Mouse (Mus musculus): ENCODE measurements around the gene Zbtb3. TPM values are rescaled to one million over a fixed set of nuclear protein-coding genes. Genes with fewer than 3 reads are reported as not detected.

Gene Zbtb3
- polyA plus RNA-seq, 1 experiment from 2014 or later = 2.6 TPM

DNA sequence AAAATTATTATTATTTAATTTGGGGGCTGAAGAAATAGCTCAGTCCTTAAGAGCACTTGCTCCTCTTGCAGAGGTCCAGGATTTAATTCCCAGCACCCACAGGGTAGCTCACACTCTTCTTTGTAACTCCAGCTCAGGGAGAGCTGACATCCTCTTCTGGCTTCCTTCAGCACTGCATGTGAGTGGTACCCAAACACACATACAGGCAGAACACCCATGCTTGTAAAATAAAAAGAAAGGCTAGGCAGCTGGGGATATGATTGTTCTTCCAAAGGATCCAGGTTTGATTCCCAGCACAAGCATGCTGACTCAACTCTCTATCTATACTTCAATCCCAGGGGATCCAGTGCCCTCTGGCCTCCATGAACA lies 3.4 kb upstream of the Zbtb3 start:
- H3K36me3 ChIP-seq (ENCODE audit: insufficient read depth, low read length) = peaks cover 8% of the 10 kb centered on the region; the same call in 1 of the 2 replicates
- no peaks in the 10 kb centered on the region for H3K9me3 ChIP-seq (ENCODE audit: low read length)
- peaks cover 10% of the 10 kb centered on the region for H3K4me1 ChIP-seq (ENCODE audit: insufficient read depth, low read depth, low read length)
- ATAC-seq (no peak), DNase-seq (ENCODE audit: low spot score) (no peak)
- TF ChIP-seq EP300 (IDR thresholded peaks at IDR 0.05) = no peak
- 0 out of 2 replicates have a peak, but pooled peaks have one; percentile 9 for TF ChIP-seq CTCF (IDR thresholded peaks at IDR 0.05)
- H3K4me2 ChIP-seq (replicated peaks; ENCODE audit: low read depth, low read length) = peak overlapping the region; percentile 86; the same call in 1 of the 2 replicates
- H3K9ac ChIP-seq (replicated peaks; ENCODE audit: low read depth) = no peak overlapping the region
- H3K27me3 ChIP-seq (replicated peaks; ENCODE audit: insufficient read depth, low read length) = no peaks in the 10 kb centered on the region
- no peak overlapping the region for H3K27ac ChIP-seq (ENCODE audit: low read length)
- H3K4me3 ChIP-seq (ENCODE audit: low read depth, low read length) = peak overlapping the region; percentile 67

GRCm38 (mm10) chr19:8803204-8803780 lies 937 bp downstream of the Zbtb3 start:
- Histone ChIP-seq H3K4me2 (replicated peaks; ENCODE audit: low read depth, low read length) (peak overlapping the region; percentile 53; the same call in 1 of the 2 replicates), H3K27me3 (replicated peaks; ENCODE audit: insufficient read depth, low read length) (no peaks in the 10 kb centered on the region), H3K27ac (ENCODE audit: low read length) (0 out of 2 replicates have a peak overlapping the region, but pooled peaks have one; percentile 64), H3K4me3 (ENCODE audit: low read depth, low read length) (0 out of 2 replicates have a peak overlapping the region, but pooled peaks have one; percentile 55), H3K4me1 (ENCODE audit: insufficient read depth, low read depth, low read length) (peaks cover 4% of the 10 kb centered on the region; the same call in 1 of the 2 replicates), H3K9ac (replicated peaks; ENCODE audit: low read depth) (no peak overlapping the region), H3K9me3 (ENCODE audit: low read length) (no peaks in the 10 kb centered on the region), H3K36me3 (ENCODE audit: insufficient read depth, low read length) (peaks cover 6% of the 10 kb centered on the region; the same call in 1 of the 2 replicates)
- 84% methylated on average over 9 of the region's 9 CpGs for whole genome bisulfite sequencing
- DNase-seq (ENCODE audit: low spot score) (no peak), ATAC-seq (no peak)
- no peak for TF ChIP-seq EP300 (IDR thresholded peaks at IDR 0.05)
- no peak for TF ChIP-seq CTCF (IDR thresholded peaks at IDR 0.05)

GRCm38 (mm10) chr19:8803879-8804660 lies 1.7 kb downstream of the Zbtb3 start:
- no peak overlapping the region for H3K4me3 ChIP-seq (ENCODE audit: low read depth, low read length)

GRCm38 (mm10) chr19:8806810-8807209 lies 4.5 kb downstream of the Zbtb3 start:
- H3K36me3 ChIP-seq (ENCODE audit: insufficient read depth, low read length) = peaks cover 6% of the 10 kb centered on the region; the same call in 1 of the 2 replicates
- TF ChIP-seq EP300 (IDR thresholded peaks at IDR 0.05) (no peak), CTCF (IDR thresholded peaks at IDR 0.05) (no peak)
- peaks cover 4% of the 10 kb centered on the region; the same call in 1 of the 2 replicates for H3K4me1 ChIP-seq (ENCODE audit: insufficient read depth, low read depth, low read length)
- H3K9me3 ChIP-seq (ENCODE audit: low read length) = no peaks in the 10 kb centered on the region
- 93% methylated on average over 5 of the region's 5 CpGs for WGBS
- no peak overlapping the region for H3K4me3 ChIP-seq (ENCODE audit: low read depth, low read length)
- no peak overlapping the region for H3K9ac ChIP-seq (replicated peaks; ENCODE audit: low read depth)
- no peak for ATAC-seq
- H3K27ac ChIP-seq (ENCODE audit: low read length) = no peak overlapping the region
- no peak overlapping the region for H3K4me2 ChIP-seq (replicated peaks; ENCODE audit: low read depth, low read length)
- no peak for DNase-seq (ENCODE audit: low spot score)
- no peaks in the 10 kb centered on the region for H3K27me3 ChIP-seq (replicated peaks; ENCODE audit: insufficient read depth, low read length)

More at GRCm38 (mm10) chr19:8803879-8804660, 1.7 kb downstream of the Zbtb3 start:
- no peak overlapping the region for H3K27ac ChIP-seq (ENCODE audit: low read length)
- H3K27me3 ChIP-seq (replicated peaks; ENCODE audit: insufficient read depth, low read length) = no peaks in the 10 kb centered on the region
- no peak overlapping the region for H3K4me2 ChIP-seq (replicated peaks; ENCODE audit: low read depth, low read length)
- TF ChIP-seq EP300 (IDR thresholded peaks at IDR 0.05) (no peak), CTCF (IDR thresholded peaks at IDR 0.05) (no peak)
- no peak overlapping the region for H3K9ac ChIP-seq (replicated peaks; ENCODE audit: low read depth)
- ATAC-seq (no peak), DNase-seq (ENCODE audit: low spot score) (no peak)
- 86% methylated on average over 11 of the region's 11 CpGs for WGBS
- H3K4me1 ChIP-seq (ENCODE audit: insufficient read depth, low read depth, low read length) = peaks cover 4% of the 10 kb centered on the region; the same call in 1 of the 2 replicates
- H3K36me3 ChIP-seq (ENCODE audit: insufficient read depth, low read length) = peaks cover 6% of the 10 kb centered on the region; the same call in 1 of the 2 replicates
- no peaks in the 10 kb centered on the region for H3K9me3 ChIP-seq (ENCODE audit: low read length)

DNA sequence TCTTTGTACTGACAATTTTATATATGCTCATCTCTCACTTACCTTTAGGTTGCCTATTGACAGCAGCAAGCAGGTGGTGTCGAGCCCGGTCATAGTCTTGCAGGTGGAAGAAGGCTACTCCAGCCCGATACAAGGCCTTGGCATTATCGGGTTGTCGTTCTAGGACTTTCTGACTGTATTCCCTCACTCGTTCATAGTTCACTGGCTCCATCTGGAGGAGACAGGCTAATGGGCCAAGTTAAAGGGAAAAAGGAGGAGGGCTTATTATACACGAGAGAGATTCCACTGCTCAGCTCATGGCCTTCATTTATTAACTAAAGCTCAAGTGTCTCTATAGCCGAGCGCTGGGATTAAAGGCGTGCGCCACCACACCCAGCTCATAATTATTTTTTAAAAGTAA lies 13.5 kb downstream of the Zbtb3 start:
- Histone ChIP-seq H3K9me3 (ENCODE audit: low read length) (no peaks in the 10 kb centered on the region), H3K27me3 (replicated peaks; ENCODE audit: insufficient read depth, low read length) (no peaks in the 10 kb centered on the region), H3K4me1 (ENCODE audit: insufficient read depth, low read depth, low read length) (no peaks in the 10 kb centered on the region), H3K36me3 (ENCODE audit: insufficient read depth, low read length) (peaks cover 9% of the 10 kb centered on the region; the same call in 1 of the 2 replicates), H3K4me2 (replicated peaks; ENCODE audit: low read depth, low read length) (no peak overlapping the region), H3K9ac (replicated peaks; ENCODE audit: low read depth) (no peak overlapping the region), H3K27ac (ENCODE audit: low read length) (no peak overlapping the region), H3K4me3 (ENCODE audit: low read depth, low read length) (no peak overlapping the region)
- WGBS = 68% methylated on average over 11 of the region's 11 CpGs
- peak; percentile 53 for DNase-seq (ENCODE audit: low spot score)
- TF ChIP-seq EP300 (IDR thresholded peaks at IDR 0.05) (no peak), CTCF (IDR thresholded peaks at IDR 0.05) (peak; percentile 50)
- ATAC-seq = no peak

DNA sequence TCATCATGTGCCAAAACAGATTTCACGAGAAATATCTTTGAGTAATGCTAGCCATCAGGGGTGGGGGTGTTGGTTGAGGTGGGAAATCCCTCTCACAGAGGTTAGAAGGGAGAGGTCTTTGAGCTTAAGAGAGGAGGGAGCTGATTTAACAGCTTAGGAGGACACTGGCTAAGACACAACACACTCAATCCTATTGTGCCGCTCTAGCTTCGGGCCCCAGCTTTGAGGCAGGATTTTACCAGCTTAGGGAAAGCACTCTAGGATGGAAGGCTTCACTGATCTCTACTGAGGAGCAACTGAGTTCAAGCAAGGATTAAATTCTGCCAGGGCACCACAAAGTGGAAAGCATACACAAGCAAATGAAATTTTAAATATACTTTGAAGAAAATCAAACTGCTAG lies 14.6 kb downstream of the Zbtb3 start:
- Histone ChIP-seq H3K4me1 (ENCODE audit: insufficient read depth, low read depth, low read length) (0 out of 2 replicates have a peak, but pooled peaks cover 1% of the 10 kb centered on the region), H3K36me3 (ENCODE audit: insufficient read depth, low read length) (peaks cover 9% of the 10 kb centered on the region; the same call in 1 of the 2 replicates), H3K27me3 (replicated peaks; ENCODE audit: insufficient read depth, low read length) (no peaks in the 10 kb centered on the region), H3K9ac (replicated peaks; ENCODE audit: low read depth) (peak overlapping the region; percentile 13; the same call in 1 of the 2 replicates), H3K4me3 (ENCODE audit: low read depth, low read length) (no peak overlapping the region), H3K27ac (ENCODE audit: low read length) (no peak overlapping the region), H3K9me3 (ENCODE audit: low read length) (no peaks in the 10 kb centered on the region), H3K4me2 (replicated peaks; ENCODE audit: low read depth, low read length) (no peak overlapping the region)
- DNase-seq (ENCODE audit: low spot score) = no peak
- no peak for TF ChIP-seq CTCF (IDR thresholded peaks at IDR 0.05)
- TF ChIP-seq EP300 (IDR thresholded peaks at IDR 0.05) = no peak
- WGBS = 66% methylated on average over 3 of the region's 3 CpGs
- ATAC-seq = no peak

All from lung, postnatal 0 days (tissue).